Mouse (Mus musculus): ENCODE measurements around the gene Tmem178. TPM values are rescaled to one million over a fixed set of nuclear protein-coding genes. Genes with fewer than 3 reads are reported as not detected.

Gene Tmem178
- polyA plus RNA-seq, 1 experiment from 2014 or later: 2.0 TPM

DNA sequence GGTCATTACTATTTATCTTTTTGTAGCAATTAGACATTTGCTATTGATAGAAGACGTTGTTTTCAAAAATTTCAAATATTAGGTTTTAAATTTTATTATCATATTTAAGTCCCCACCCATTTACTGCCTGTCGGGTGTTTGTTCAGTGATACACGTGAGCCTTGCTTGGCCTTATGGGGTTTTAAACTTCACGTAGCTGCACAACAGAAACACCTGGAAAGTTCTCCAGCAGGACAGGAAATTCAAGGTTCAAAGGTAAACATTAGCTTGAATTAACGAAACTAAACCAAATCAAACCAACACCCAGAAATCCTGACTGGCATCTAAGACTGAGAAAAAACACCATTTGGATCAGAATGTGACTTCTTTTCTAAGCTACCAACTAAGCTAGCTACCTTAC is 57.7 kb downstream of the Tmem178 start:
- 49% methylated on average over 5 of the region's 5 CpGs for WGBS
- H3K4me1 ChIP-seq (replicated peaks; ENCODE audit: control insufficient read depth, insufficient read depth): no peaks in the 10 kb centered on the region
- H3K4me3 ChIP-seq (ENCODE audit: low read depth, low read length): no peak overlapping the region
- H3K36me3 ChIP-seq (ENCODE audit: control insufficient read depth, insufficient read depth, low read length): no peaks in the 10 kb centered on the region
- ATAC-seq (ENCODE audit: low FRiP score, low TSS enrichment) (peak; percentile 53; the same call in 1 of the 2 replicates), DNase-seq (ENCODE audit: low spot score) (peak; percentile 34)
- H3K9me3 ChIP-seq (ENCODE audit: control insufficient read depth, low read length): no peaks in the 10 kb centered on the region
- H3K9ac ChIP-seq (ENCODE audit: low read length): no peak overlapping the region
- no peak overlapping the region for H3K4me2 ChIP-seq (replicated peaks; ENCODE audit: low read depth)
- H3K27ac ChIP-seq (replicated peaks): peak overlapping the region; percentile 61; the same call in 1 of the 2 replicates
- TF ChIP-seq EP300 (optimal IDR thresholded peaks at IDR 0.05) (no peak), CTCF (IDR thresholded peaks at IDR 0.05; ENCODE audit: low read depth) (no peak)
- H3K27me3 ChIP-seq (ENCODE audit: control insufficient read depth, insufficient read depth, low read length): no peaks in the 10 kb centered on the region

GRCm38 (mm10) chr17:81004454-81004853 is 60.0 kb downstream of the Tmem178 start:
- H3K9ac ChIP-seq (ENCODE audit: low read length): no peak overlapping the region
- WGBS: 50% methylated on average over 11 of the region's 11 CpGs
- TF ChIP-seq EP300 (optimal IDR thresholded peaks at IDR 0.05) (no peak), CTCF (IDR thresholded peaks at IDR 0.05; ENCODE audit: low read depth) (no peak)
- no peak for ATAC-seq (ENCODE audit: low FRiP score, low TSS enrichment)
- H3K9me3 ChIP-seq (ENCODE audit: control insufficient read depth, low read length): no peaks in the 10 kb centered on the region
- H3K27ac ChIP-seq (replicated peaks): no peak overlapping the region
- no peak overlapping the region for H3K4me2 ChIP-seq (replicated peaks; ENCODE audit: low read depth)
- H3K36me3 ChIP-seq (ENCODE audit: control insufficient read depth, insufficient read depth, low read length): no peaks in the 10 kb centered on the region
- no peaks in the 10 kb centered on the region for H3K27me3 ChIP-seq (ENCODE audit: control insufficient read depth, insufficient read depth, low read length)
- no peak for DNase-seq (ENCODE audit: low spot score)
- no peak overlapping the region for H3K4me3 ChIP-seq (ENCODE audit: low read depth, low read length)
- no peaks in the 10 kb centered on the region for H3K4me1 ChIP-seq (replicated peaks; ENCODE audit: control insufficient read depth, insufficient read depth)

- no peaks in the 10 kb centered on the region for H3K9me3 ChIP-seq (ENCODE audit: control insufficient read depth, low read length)
- no peaks in the 10 kb centered on the region for H3K4me1 ChIP-seq (replicated peaks; ENCODE audit: control insufficient read depth, insufficient read depth)
- DNase-seq (ENCODE audit: low spot score) (no peak), ATAC-seq (ENCODE audit: low FRiP score, low TSS enrichment) (no peak)
- 78% methylated on average over 8 of the region's 8 CpGs for WGBS
- TF ChIP-seq EP300 (optimal IDR thresholded peaks at IDR 0.05) (no peak), CTCF (IDR thresholded peaks at IDR 0.05; ENCODE audit: low read depth) (no peak)
- no peak overlapping the region for H3K9ac ChIP-seq (ENCODE audit: low read length)
- H3K27ac ChIP-seq (replicated peaks): no peak overlapping the region
- no peaks in the 10 kb centered on the region for H3K27me3 ChIP-seq (ENCODE audit: control insufficient read depth, insufficient read depth, low read length)
- no peak overlapping the region for H3K4me3 ChIP-seq (ENCODE audit: low read depth, low read length)
- H3K4me2 ChIP-seq (replicated peaks; ENCODE audit: low read depth): no peak overlapping the region
- no peaks in the 10 kb centered on the region for H3K36me3 ChIP-seq (ENCODE audit: control insufficient read depth, insufficient read depth, low read length)
Observed at GRCm38 (mm10) chr17:81005292-81005691, 60.9 kb downstream of the Tmem178 start.

DNA sequence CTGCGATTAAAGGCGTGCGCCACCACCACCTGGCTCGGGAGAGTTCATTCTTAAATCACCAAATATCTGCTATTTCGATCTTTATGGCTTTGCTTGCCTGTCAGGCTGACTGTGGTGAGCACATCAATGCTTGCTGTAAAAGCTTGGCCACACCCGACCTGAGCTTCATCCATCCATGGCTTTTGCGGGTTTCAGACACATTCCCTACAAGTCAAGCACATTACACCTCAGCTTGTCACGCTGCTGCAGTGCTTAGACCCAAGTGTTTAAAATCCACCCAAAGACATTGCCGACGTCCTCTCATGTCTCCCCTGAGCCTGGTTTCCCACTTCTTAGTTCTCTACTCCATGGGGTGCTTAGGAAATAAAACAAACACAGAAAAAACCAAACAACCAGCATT is 64.7 kb downstream of the Tmem178 start:
- 83% methylated on average over 10 of the region's 10 CpGs for WGBS
- Histone ChIP-seq H3K4me3 (ENCODE audit: low read depth, low read length) (no peak overlapping the region), H3K4me1 (replicated peaks; ENCODE audit: control insufficient read depth, insufficient read depth) (no peaks in the 10 kb centered on the region; the same call in 1 of the 2 replicates), H3K36me3 (ENCODE audit: control insufficient read depth, insufficient read depth, low read length) (no peaks in the 10 kb centered on the region), H3K27ac (replicated peaks) (no peak overlapping the region), H3K9ac (ENCODE audit: low read length) (no peak overlapping the region), H3K4me2 (replicated peaks; ENCODE audit: low read depth) (no peak overlapping the region), H3K9me3 (ENCODE audit: control insufficient read depth, low read length) (no peaks in the 10 kb centered on the region), H3K27me3 (ENCODE audit: control insufficient read depth, insufficient read depth, low read length) (no peaks in the 10 kb centered on the region)
- TF ChIP-seq EP300 (optimal IDR thresholded peaks at IDR 0.05) (no peak), CTCF (IDR thresholded peaks at IDR 0.05; ENCODE audit: low read depth) (no peak)
- DNase-seq (ENCODE audit: low spot score) (no peak), ATAC-seq (ENCODE audit: low FRiP score, low TSS enrichment) (no peak)

DNA sequence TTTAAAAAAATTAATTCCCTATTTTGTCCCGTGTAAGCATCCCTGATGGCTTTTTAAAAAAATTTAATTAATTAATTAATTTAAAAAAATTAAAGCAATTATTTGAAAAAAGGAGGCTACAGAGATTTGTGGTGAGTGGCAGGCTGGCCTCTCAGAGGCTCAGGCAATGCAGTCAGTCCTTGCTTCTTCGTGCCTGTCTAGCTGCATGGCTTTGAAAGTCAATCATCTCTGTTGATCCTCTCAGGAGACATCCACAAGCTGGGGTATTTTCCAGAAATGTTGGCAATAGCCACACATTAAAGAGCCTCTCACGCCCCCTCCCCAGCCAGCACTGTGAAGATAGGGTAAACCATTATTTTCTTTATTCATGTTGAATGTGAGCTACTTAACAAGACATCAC is 65.8 kb downstream of the Tmem178 start:
- Histone ChIP-seq H3K4me3 (ENCODE audit: low read depth, low read length) (no peak overlapping the region), H3K27me3 (ENCODE audit: control insufficient read depth, insufficient read depth, low read length) (no peaks in the 10 kb centered on the region), H3K4me2 (replicated peaks; ENCODE audit: low read depth) (no peak overlapping the region), H3K9ac (ENCODE audit: low read length) (no peak overlapping the region), H3K27ac (replicated peaks) (no peak overlapping the region), H3K4me1 (replicated peaks; ENCODE audit: control insufficient read depth, insufficient read depth) (no peaks in the 10 kb centered on the region; the same call in 1 of the 2 replicates), H3K36me3 (ENCODE audit: control insufficient read depth, insufficient read depth, low read length) (no peaks in the 10 kb centered on the region), H3K9me3 (ENCODE audit: control insufficient read depth, low read length) (no peaks in the 10 kb centered on the region)
- TF ChIP-seq EP300 (optimal IDR thresholded peaks at IDR 0.05): no peak
- TF ChIP-seq CTCF (IDR thresholded peaks at IDR 0.05; ENCODE audit: low read depth): no peak
- DNase-seq (ENCODE audit: low spot score) (no peak), ATAC-seq (ENCODE audit: low FRiP score, low TSS enrichment) (no peak)
- WGBS: 81% methylated on average over 3 of the region's 3 CpGs

DNA sequence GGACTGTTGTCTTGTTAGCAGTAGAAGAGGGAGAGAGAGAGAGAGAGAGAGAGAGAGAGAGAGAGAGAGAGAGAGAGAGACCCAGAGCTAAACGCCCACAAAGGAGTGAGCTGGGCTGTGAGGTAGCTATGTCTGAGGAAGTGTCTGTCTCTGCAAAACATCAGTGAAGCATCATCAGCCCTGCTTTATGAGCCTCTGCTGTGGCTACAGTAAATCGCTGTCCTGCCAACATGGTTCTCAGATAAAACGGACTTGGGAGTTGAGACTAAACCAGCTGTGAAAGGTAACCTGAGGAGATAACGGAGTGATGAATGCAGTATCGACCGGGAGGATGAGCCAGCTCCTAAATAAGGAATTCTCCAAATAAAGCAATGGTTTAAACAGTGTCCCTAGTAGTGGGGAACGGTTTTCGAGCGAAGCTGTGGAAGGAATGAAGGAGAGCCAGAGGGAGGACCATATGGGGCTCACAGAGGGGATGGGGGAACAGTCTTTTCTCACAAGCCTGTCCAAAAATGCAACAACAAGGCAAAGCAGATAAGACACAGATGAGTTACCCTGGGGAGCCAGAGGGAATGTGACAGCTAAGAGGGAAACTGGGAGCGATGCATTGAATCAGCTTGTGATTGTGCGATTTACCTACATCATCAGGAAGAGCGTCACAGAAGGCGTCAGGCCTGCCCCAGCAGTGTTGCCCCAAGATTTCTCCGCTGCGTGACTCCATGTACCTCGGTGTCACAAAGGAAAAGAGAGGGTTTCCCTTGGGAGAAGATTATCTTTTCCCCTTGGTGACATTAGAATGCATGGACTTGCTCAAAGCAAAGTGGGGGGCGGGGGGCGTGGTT is 66.6 kb downstream of the Tmem178 start:
- H3K9ac ChIP-seq (ENCODE audit: low read length): no peak overlapping the region
- 66% methylated on average over 18 of the region's 18 CpGs for WGBS
- no peak for TF ChIP-seq CTCF (IDR thresholded peaks at IDR 0.05; ENCODE audit: low read depth)
- ATAC-seq (ENCODE audit: low FRiP score, low TSS enrichment) (no peak), DNase-seq (ENCODE audit: low spot score) (no peak)
- no peak overlapping the region for H3K4me2 ChIP-seq (replicated peaks; ENCODE audit: low read depth)
- no peak overlapping the region for H3K4me3 ChIP-seq (ENCODE audit: low read depth, low read length)
- no peaks in the 10 kb centered on the region; the same call in 1 of the 2 replicates for H3K4me1 ChIP-seq (replicated peaks; ENCODE audit: control insufficient read depth, insufficient read depth)
- H3K27ac ChIP-seq (replicated peaks): no peak overlapping the region
- no peaks in the 10 kb centered on the region for H3K27me3 ChIP-seq (ENCODE audit: control insufficient read depth, insufficient read depth, low read length)
- no peaks in the 10 kb centered on the region for H3K9me3 ChIP-seq (ENCODE audit: control insufficient read depth, low read length)
- H3K36me3 ChIP-seq (ENCODE audit: control insufficient read depth, insufficient read depth, low read length): no peaks in the 10 kb centered on the region
